15 mouse cellular contexts compared by ENCODE assay signal in the genomic region with DNA sequence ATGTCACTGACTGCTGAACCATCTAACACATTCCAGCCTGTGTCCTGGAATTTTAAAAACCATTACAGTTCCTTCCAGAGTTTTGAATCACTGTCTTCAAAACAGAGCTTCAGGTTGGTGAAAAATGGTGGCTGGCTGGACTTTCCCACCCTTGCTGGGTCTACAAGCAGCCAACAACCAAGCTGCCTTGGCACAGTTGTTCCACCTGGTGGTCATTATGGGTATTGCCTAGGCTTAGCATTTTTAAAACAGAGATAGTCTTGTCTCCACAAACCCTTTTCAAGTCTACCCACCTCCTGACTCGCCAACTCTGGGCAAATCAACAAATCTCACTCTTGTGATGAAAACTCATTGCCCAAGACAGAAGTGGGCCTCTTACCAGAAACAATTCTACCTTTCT. TPM values are rescaled to one million over a fixed set of nuclear protein-coding genes. Genes with fewer than 3 reads are reported as not detected.
DNase-seq lines count a peak whose midpoint lies in the region; ATAC-seq and TF ChIP-seq lines count a peak whose summit lies in the region.
"Had no signal": no experiment of that assay in that cellular context is flagged by ENCODE, and none has a peak within 500 bp of the region (broad histone marks: within the 10 kb centered on the region; RNA-seq: fewer than 3 reads in every experiment).

No protein-coding gene starts in this region.

- no peak overlapping the region for H3K9ac ChIP-seq in lung, embryonic 14.5 days
- H3K9ac ChIP-seq: heart, embryonic 15.5 days had no signal

- no peaks in the 10 kb centered on the region for H3K36me3 ChIP-seq in lung, embryonic 14.5 days (ENCODE audit: insufficient read depth)
- H3K36me3 ChIP-seq: heart, embryonic 15.5 days had no signal

- intact Hi-C loops in left cerebral cortex, postnatal 36 days (cut with DNase I) = no loop called here

- H3K27ac ChIP-seq in lung, embryonic 14.5 days (ENCODE audit: low read depth) = no peak overlapping the region
- H3K27ac ChIP-seq: heart, embryonic 15.5 days had no signal

- DNase-seq in embryo, embryonic 10.5 days (ENCODE audit: low spot score) = peak; percentile 22
- no peak for DNase-seq in embryo, embryonic 10 days (ENCODE audit: low spot score)
- DNase-seq in lung, embryonic 14.5 days = peak; percentile 34
- DNase-seq in lung, postnatal 14 days = no peak
- DNase-seq in WW6 (ENCODE audit: low read depth, low spot score) = peak; percentile 33
- no peak for DNase-seq in adipocyte (ENCODE audit: low spot score)
- no peak for DNase-seq in left cerebral cortex, postnatal 36 days (ENCODE audit: low spot score in 2 of 2)
- DNase-seq: adrenal gland, postnatal 10 days; kidney, adult 11 months; spleen, adult 18-20 months; thymus, postnatal 36 days had no signal

- no peak overlapping the region for H3K4me3 ChIP-seq in lung, embryonic 14.5 days (ENCODE audit: low read depth, low read length)
- H3K4me3 ChIP-seq: erythroblast, embryonic 14.5 days; heart, embryonic 15.5 days; megakaryocyte, embryonic 14.5 days had no signal

- no peaks in the 10 kb centered on the region for H3K27me3 ChIP-seq in lung, embryonic 14.5 days (ENCODE audit: insufficient read depth, low read length)
- H3K27me3 ChIP-seq: heart, embryonic 15.5 days had no signal

- TF ChIP-seq CTCF in lung, embryonic 14.5 days (IDR thresholded peaks at IDR 0.05; ENCODE audit: low read depth) = peak; percentile 60

- H3K4me1 ChIP-seq in lung, embryonic 14.5 days (ENCODE audit: insufficient read depth) = no peaks in the 10 kb centered on the region

- H3K9me3 ChIP-seq in lung, embryonic 14.5 days (ENCODE audit: low read depth, low read length) = no peaks in the 10 kb centered on the region
- H3K9me3 ChIP-seq: heart, embryonic 15.5 days had no signal

- H3K4me2 ChIP-seq in lung, embryonic 14.5 days = no peak overlapping the region
- H3K4me2 ChIP-seq: heart, embryonic 15.5 days had no signal

- no peak for ATAC-seq in lung, embryonic 14.5 days (ENCODE audit: insufficient read depth)
- peak; percentile 62 for ATAC-seq in neutrophil, adult 5-6 weeks (ENCODE audit: extremely low read depth, insufficient number of reproducible peaks, low FRiP score, poor library complexity, severe bottlenecking)

- WGBS in lung, embryonic 14.5 days = 100% methylated on average over 1 of the region's 1 CpGs

RNA-seq across cellular contexts. Expression of a gene that starts 17.9 kb away (rescaled TPM):
- polyA plus RNA-seq in lung, embryonic 14.5 days (2014; fragmentation: Nextera tagmentation; extraction: Ambion mirVana) = 15.1 and 17.4 TPM in 2 replicates
- 168 and 169 TPM in 2 replicates for total RNA-seq in neutrophil, adult 5-6 weeks (2017)
- 10 to 100 TPM; 20.8 to 24.9 TPM for total RNA-seq in left cerebral cortex, postnatal 36 days (2021)

RNA-seq across cellular contexts. Expression of a gene that starts 24.6 kb away (rescaled TPM):
- 177 and 179 TPM in 2 replicates for polyA plus RNA-seq in lung, embryonic 14.5 days (2014; fragmentation: Nextera tagmentation; extraction: Ambion mirVana)
- total RNA-seq in neutrophil, adult 5-6 weeks (2017) = 40.4 and 43.1 TPM in 2 replicates
- total RNA-seq in left cerebral cortex, postnatal 36 days (2021) = 10 to 100 TPM; 22.3 to 23.5 TPM

Comparison
In these comparisons a context has a peak if more than half of its experiments do, and no peak if none do; other contexts are left out.
1. DNase-seq: peak in embryo, embryonic 10.5 days (single experiment), lung, embryonic 14.5 days (single experiment) and WW6 (single experiment); none in embryo, embryonic 10 days (single experiment), lung, postnatal 14 days (single experiment), adipocyte (single experiment) and left cerebral cortex, postnatal 36 days (0 of 2).